Mouse (Mus musculus) limb, embryonic 11.5 days (tissue): ENCODE measurements around the gene 9130213A22Rik. TPM values are rescaled to one million over a fixed set of nuclear protein-coding genes. Genes with fewer than 3 reads are reported as not detected.
"Not testable (repeated sequence)": the region's sequence is repeated elsewhere in the genome, so short reads cannot be mapped to it uniquely, and the experiment has no call there.

Experiments
- ATAC-seq: fragments of 200-750 bp; cut with Nextera tagmentation; 2 replicates; pipeline ENCODE4 v1.8.0; 2017; ENCODE audit warnings: low read depth; ENCODE audit not compliant: insufficient number of reproducible peaks, low FRiP score, low TSS enrichment
- DNase-seq: peaks from one replicate; pipeline ENCODE4 v3.0.0-alpha.2; 2015; ENCODE audit warnings: low spot score
- H3K27ac ChIP-seq: fragments of 300-500 bp; sonication (generic); replicated peaks from 2 replicates; pipeline ENCODE4 v1.5.1; 2014; ENCODE audit warnings: low read depth, mild to moderate bottlenecking, low read length
- H3K27me3 ChIP-seq: fragments of 300-500 bp; sonication (generic); 2 replicates; pipeline ENCODE4 v1.6.1; 2014; ENCODE audit warnings: mild to moderate bottlenecking, low read length, mixed read lengths; ENCODE audit not compliant: control insufficient read depth, insufficient read depth
- H3K36me3 ChIP-seq: fragments of 300-500 bp; sonication (generic); 2 replicates; pipeline ENCODE4 v1.6.1; 2014; ENCODE audit warnings: mild to moderate bottlenecking, low read length, moderate library complexity, mixed read lengths; ENCODE audit not compliant: control insufficient read depth, insufficient read depth
- H3K4me1 ChIP-seq: fragments of 300-500 bp; sonication (generic); 2 replicates; pipeline ENCODE4 v1.6.1; 2014; ENCODE audit warnings: low read length, mixed read lengths; ENCODE audit not compliant: control insufficient read depth, insufficient read depth
- H3K4me2 ChIP-seq: fragments of 300-500 bp; sonication (generic); 2 replicates; pipeline ENCODE4 v1.6.1; 2014; ENCODE audit warnings: low read depth, mild to moderate bottlenecking, moderate library complexity; ENCODE audit not compliant: severe bottlenecking
- H3K4me3 ChIP-seq: fragments of 300-500 bp; sonication (generic); 2 replicates; pipeline ENCODE4 v1.5.1; 2014; ENCODE audit warnings: low read depth, low read length
- H3K9ac ChIP-seq: fragments of 300-500 bp; sonication (generic); 2 replicates; pipeline ENCODE4 v1.6.1; 2014; ENCODE audit warnings: mild to moderate bottlenecking, low read length
- H3K9me3 ChIP-seq: fragments of 300-500 bp; sonication (generic); 2 replicates; pipeline ENCODE4 v1.6.1; 2016; ENCODE audit warnings: low read length; ENCODE audit not compliant: control insufficient read depth
- WGBS: fragments of 180-500 bp; shearing (Covaris S2); extraction: QIAGEN DNeasy Blood & Tissue Kit; methylation state at CpG from one replicate; pipeline ENCODE4 v1.1.7; 2014; 5-methylcytosine and 5-hydroxymethylcytosine counted together
- polyA plus RNA-seq: library from polyadenylated mRNA; unstranded; fragments of >200 nt; fragmentation: Nextera tagmentation; extraction: Ambion mirVana; gene quantifications from 2 replicates; pipeline ENCODE4 v1.2.1, GENCODE M21; 2014

Gene 9130213A22Rik
- polyA plus RNA-seq, 1 experiment from 2014 or later = 0.19 TPM

DNA sequence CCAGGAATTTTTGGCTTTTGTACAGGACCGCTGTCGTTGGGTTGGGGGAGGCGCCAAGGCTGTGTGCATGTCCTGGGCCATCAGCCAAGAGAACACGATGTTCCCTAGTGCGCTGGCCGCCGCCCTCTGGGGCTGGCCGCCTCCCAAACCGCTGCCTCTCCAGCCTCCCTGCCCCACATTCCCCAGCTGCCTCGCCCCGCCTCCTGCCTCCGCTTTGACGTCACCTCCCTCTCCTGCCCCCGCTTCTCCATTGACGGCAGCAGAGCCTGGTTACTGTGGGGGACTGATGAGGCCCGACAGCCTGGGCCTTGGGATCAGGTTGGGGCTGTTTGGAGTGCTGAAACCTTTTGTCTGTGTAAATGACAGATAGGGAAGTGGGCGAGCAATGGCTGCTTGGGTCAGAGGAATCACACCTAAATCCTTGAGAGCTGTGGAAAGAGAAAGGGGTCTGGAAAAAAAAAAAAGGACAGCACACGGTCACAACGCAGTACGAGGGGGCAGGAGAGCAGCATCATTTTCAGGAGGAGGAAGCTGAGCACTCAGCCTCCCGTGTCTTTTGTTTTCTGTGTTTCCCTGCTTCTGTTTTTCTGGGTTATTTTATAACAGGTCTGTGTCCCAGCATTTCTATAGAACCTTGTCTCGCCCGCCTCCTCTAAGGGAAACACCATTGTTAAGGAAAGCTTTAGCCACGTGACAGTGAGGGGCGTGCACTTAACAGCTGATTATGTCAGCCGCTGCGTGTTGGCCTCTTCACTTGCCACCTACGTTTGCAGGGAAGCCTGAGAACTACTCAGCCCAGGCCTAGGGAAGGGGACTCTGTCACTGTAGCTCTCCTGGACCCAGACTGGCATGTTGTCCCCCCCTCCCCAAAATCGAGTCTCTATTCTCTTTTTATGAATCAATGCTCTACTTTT lies 25.1 kb downstream of the 9130213A22Rik start:
- Histone ChIP-seq H3K4me2 (peak overlapping the region; percentile 92), H3K9ac (no peak overlapping the region; the same call in 1 of the 2 replicates), H3K9me3 (no peaks in the 10 kb centered on the region), H3K27me3 (no peaks in the 10 kb centered on the region), H3K4me3 (peak overlapping the region; percentile 26), H3K27ac (no peak overlapping the region), H3K36me3 (peaks cover 4% of the 10 kb centered on the region; the same call in 1 of the 2 replicates), H3K4me1 (peaks cover 37% of the 10 kb centered on the region)
- DNase-seq (peak; percentile 88), ATAC-seq (no peak)
- WGBS = 5% methylated on average over 29 of the region's 29 CpGs

DNA sequence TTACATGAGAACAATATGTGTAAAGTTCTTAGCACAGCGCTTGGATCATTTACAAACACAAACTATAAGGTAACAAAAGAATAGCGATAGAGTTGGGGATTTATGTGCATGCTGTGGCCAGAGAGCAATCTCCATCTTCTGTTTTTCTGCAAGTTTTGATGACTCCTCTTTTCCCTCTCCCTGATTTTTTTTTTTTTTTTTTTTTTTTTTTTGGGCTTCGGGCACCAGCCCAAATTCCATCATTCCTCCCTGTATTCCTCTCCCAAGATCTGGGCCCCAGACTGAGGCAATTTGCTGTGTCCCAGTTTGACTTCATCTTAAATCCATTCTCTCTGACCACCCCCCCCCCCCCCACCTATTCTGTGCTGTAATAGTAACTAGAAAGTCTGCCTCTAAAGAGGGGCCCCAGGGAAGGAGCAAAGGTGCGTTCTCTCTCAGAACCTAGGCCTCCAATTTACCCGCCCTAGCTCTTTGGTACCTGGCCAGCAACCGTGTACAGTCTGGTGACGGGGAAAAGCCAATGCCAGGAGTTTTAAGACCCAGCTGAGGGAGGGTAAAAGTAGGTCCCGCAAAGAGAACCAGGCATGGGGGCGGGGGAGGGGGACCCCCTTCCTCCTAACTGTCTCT lies 25.9 kb downstream of the 9130213A22Rik start:
- peaks cover 37% of the 10 kb centered on the region for H3K4me1 ChIP-seq

DNA sequence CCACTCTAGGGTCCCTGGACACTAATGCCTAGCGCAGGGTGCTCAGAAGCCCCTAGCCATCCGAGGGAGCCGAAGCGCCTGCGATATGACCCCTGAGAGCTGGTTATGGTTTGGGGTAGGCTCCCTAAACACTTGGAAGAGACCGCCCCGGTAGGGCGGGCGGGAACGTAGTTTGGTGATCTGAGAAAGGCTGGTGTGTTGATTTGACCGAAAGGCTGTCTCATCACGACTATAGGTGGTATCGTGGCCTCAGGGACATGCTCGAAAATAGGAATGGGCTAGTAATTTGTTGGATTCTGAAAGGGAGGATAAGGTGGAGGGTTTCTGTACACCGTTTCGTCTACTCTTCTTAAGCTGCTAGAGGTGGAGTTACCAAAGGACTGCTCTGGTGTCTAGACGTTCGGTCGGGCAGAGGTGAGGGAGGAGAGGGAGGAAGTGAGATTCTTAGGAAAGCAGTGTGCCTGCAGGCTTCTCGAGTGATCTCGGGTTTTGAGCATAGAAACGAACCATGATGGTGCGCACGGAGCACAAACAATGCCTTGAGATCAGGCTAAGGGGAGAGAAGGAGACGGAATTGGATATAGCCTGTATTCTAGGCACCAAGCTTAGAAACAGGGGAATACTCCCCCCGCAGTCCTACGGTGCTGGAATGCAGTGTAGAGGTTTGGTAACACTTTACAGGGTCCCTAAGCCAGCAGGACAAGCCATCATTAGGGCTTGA lies 26.7 kb downstream of the 9130213A22Rik start:
- Histone ChIP-seq H3K27me3 (no peaks in the 10 kb centered on the region), H3K4me2 (peak overlapping the region; percentile 92), H3K4me1 (peaks cover 37% of the 10 kb centered on the region), H3K27ac (peak overlapping the region; percentile 57; the same call in 1 of the 2 replicates), H3K4me3 (peak overlapping the region; percentile 45), H3K9ac (peak overlapping the region; percentile 49), H3K36me3 (peaks cover 2% of the 10 kb centered on the region; the same call in 1 of the 2 replicates), H3K9me3 (no peaks in the 10 kb centered on the region)
- DNase-seq (peak; percentile 37), ATAC-seq (no peak)
- 1% methylated on average over 27 of the region's 27 CpGs for WGBS

More for the DNA sequence above, 25.9 kb downstream of the 9130213A22Rik start:
- Histone ChIP-seq H3K9me3 (no peaks in the 10 kb centered on the region), H3K9ac (no peak overlapping the region; the same call in 1 of the 2 replicates), H3K27me3 (no peaks in the 10 kb centered on the region), H3K4me3 (peak overlapping the region; percentile 45), H3K4me2 (peak overlapping the region; percentile 92), H3K36me3 (no peaks in the 10 kb centered on the region; the same call in 1 of the 2 replicates), H3K27ac (no peak overlapping the region)
- DNase-seq = no peak
- ATAC-seq = no peak
- WGBS = 11% methylated on average over 9 of the region's 9 CpGs

DNA sequence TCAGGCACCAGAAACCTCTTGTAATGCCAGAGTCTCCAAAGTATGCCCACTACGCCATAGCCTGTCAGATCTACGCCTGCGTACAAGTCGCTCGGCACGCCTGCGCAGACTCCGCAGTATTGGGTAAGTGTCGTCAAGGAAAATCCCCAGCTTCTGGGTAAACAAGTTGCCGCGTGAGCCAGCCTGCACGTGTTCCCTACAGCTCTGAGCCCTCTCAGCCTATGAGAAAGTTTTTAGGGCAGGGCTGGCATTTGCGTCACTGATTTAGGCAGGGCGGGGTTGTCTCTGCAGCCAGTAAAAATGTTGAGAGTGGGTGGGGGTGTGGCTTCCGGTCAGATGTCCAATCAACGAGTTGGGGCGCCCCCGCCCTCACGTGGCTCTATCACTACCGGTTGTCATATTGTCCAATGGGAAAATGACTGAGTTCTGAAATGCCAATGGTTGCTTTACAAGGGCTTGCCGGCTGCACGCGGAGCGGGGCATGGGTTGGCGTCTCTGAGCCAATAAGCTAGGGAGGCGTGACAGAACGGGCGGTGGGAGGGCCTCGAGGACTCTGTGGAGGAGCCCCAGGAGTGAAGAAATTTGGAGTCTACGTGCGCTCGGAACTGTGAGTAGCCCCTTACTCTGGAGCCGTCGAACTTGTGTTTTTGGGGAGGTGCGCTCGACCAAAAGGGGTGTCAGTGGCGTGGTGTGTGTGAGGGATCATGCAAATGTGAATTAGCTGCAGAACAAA lies 27.5 kb downstream of the 9130213A22Rik start, which contains the start of gene Per1:
TSS of gene Per1 (plus strand) at position 521 of the 733 bp plus-strand sequence.
- under 1% methylated on average over 37 of the region's 37 CpGs for WGBS
- ATAC-seq = peak; percentile 94
- Histone ChIP-seq H3K9me3 (no peaks in the 10 kb centered on the region), H3K36me3 (peaks cover 5% of the 10 kb centered on the region), H3K27me3 (no peaks in the 10 kb centered on the region), H3K4me3 (peak within 1 kb of the TSS; percentile 45), H3K4me1 (peaks cover 36% of the 10 kb centered on the region), H3K4me2 (peak within 1 kb of the TSS; percentile 92), H3K9ac (peak within 1 kb of the TSS; percentile 49), H3K27ac (peak within 1 kb of the TSS; percentile 57)
- peak; percentile 98 for DNase-seq

DNA sequence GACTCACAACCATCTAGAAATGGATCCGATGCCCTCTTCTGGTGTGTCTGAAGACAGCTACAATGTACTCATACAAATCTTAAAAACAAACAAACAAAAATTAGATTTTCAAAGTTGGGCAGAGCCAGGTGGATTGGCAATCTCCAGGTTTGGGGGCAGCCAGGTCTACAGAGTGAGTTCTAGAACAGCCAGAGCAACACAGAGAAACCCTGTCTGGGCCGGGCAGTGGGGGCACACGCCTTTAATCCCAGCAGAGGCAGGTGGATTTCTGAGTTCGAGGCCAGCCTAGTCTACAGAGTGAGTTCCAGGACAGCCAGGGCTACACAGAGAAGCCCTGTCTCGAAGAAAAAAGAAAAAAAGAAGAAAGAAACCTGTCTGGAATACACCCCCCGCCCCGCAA lies 28.5 kb downstream of the 9130213A22Rik start:
- not testable (repeated sequence) for H3K27me3 ChIP-seq, ATAC-seq, H3K27ac ChIP-seq, H3K9ac ChIP-seq, H3K4me3 ChIP-seq, H3K9me3 ChIP-seq, DNase-seq, H3K36me3 ChIP-seq, H3K4me2 ChIP-seq
- H3K4me1 ChIP-seq = peaks cover 38% of the 10 kb centered on the region
- 87% methylated on average over 7 of the region's 7 CpGs for WGBS

DNA sequence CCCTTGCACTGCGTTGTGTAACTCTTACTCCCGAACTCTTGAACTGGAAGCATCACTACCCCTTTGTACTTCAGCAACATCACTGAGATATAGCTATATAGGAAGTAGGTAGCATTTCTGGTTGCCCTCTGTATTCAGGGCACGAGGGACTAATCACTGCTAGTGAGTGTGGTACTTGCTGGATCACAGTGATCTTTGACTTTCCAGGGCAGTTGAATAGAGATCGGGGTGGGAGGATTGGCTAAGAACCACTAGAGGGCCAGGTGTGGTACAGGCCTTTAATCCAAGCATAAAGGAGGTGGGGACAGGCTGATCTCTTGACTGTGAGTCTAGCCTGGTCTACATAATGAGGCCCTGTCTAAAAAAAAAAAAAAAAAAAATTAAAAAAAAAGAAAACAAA lies 29.5 kb downstream of the 9130213A22Rik start:
- Histone ChIP-seq H3K4me2 (no peak overlapping the region), H3K27me3 (no peaks in the 10 kb centered on the region), H3K9me3 (no peaks in the 10 kb centered on the region), H3K4me1 (peaks cover 30% of the 10 kb centered on the region), H3K4me3 (no peak overlapping the region), H3K9ac (no peak overlapping the region), H3K27ac (no peak overlapping the region), H3K36me3 (peaks cover 8% of the 10 kb centered on the region)
- DNase-seq (no peak), ATAC-seq (no peak)
- 87% methylated on average over 4 of the region's 4 CpGs for WGBS

DNA sequence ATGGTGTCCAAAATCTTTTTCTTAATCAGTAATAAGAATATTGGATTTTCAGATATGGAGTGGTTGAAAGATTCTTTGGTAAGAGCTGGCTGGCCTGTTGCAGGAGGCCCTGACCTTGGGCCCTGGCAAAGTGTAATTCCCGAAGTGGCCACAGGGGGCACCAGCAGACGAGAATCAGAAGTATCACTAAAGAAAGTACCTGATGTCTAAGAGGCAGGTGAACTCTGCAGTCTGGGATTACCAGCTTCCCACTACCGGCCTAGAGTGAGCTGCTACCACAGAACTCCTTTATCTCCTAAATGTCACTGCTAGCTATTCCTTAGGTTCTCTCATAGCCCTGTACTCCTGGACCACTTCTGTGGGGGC lies 30.0 kb downstream of the 9130213A22Rik start:
- no peak overlapping the region for H3K4me2 ChIP-seq
- no peak overlapping the region for H3K27ac ChIP-seq
- H3K4me1 ChIP-seq = peaks cover 25% of the 10 kb centered on the region
- H3K9ac ChIP-seq = no peak overlapping the region
- H3K36me3 ChIP-seq = peaks cover 8% of the 10 kb centered on the region
- ATAC-seq = no peak
- no peaks in the 10 kb centered on the region for H3K27me3 ChIP-seq
- WGBS = 0% methylated on average over 3 of the region's 3 CpGs
- H3K9me3 ChIP-seq = no peaks in the 10 kb centered on the region
- H3K4me3 ChIP-seq = no peak overlapping the region
- DNase-seq = peak; percentile 93
